Mouse (Mus musculus): ENCODE measurements around the gene Lrrn4cl. TPM values are rescaled to one million over a fixed set of nuclear protein-coding genes. Genes with fewer than 3 reads are reported as not detected.

Lrrn4cl gene
- 14.0 and 20.9 TPM in 2 replicates for polyA plus RNA-seq (2012; rRNA removed; ENCODE audit: low replicate concordance)

DNA sequence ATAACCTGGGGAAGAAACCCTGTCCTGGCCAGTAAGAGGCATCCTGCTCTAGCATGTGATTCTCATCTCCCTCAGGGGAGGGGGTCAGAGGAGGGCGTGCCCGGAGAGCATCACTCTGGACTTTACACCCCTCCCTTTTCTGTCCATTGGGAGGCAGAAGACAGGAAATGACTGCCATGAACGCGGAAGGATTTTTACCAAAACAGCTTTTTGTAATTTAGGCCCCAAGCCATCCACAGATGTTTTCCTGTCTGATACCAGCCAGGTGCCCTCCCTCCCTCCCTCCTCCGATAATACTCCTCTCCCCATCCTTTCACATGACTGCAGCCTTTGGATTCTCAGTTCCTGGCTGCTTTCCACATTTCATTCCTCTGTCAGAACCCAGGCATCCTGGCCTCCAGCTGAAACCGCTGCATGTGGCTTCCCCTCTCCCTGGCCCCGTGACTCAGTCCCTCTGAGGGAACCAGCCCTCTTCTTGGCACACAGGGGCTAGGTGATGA, at the start of gene Lrrn4cl:
TSS of gene Lrrn4cl (plus strand) at position 367 of the 500 bp plus-strand sequence.

DNA sequence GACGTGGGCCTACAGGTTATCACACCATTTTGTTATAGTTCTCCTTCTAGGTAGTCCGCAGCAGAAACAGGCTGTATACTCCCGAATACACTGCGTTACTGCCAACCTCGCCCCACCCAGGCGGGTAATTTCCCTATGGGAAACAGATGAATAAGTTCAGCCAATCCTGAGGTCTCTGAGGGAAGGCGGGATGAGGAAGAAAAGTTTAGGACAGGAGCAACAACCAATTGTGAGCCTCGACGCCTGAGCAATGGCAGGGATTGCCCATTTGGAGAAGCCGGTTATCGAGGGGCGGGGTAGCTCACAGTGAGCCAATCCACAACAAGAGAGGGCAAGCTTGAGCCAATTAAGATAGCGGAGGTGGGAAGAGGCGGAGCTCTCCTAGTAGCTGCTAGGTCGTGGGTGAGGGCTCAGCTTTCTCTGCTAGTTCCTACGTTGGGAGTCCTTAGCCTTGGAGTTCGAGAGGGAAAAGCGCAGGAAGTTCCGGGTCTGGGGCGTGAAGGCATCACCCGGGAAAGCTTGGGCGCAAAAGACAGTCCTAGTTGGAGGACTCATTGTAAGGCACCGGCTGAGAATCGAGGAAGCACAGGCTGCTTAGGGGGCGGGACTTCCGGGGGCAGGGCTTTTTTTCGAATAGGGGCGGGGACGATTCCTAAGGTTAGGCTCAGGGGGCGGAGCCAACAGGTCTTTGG, 48.3 kb upstream of the Lrrn4cl start, which contains the start of gene Zbtb3:
TSS of gene Zbtb3 (plus strand) at position 426 of the 692 bp plus-strand sequence.

DNA sequence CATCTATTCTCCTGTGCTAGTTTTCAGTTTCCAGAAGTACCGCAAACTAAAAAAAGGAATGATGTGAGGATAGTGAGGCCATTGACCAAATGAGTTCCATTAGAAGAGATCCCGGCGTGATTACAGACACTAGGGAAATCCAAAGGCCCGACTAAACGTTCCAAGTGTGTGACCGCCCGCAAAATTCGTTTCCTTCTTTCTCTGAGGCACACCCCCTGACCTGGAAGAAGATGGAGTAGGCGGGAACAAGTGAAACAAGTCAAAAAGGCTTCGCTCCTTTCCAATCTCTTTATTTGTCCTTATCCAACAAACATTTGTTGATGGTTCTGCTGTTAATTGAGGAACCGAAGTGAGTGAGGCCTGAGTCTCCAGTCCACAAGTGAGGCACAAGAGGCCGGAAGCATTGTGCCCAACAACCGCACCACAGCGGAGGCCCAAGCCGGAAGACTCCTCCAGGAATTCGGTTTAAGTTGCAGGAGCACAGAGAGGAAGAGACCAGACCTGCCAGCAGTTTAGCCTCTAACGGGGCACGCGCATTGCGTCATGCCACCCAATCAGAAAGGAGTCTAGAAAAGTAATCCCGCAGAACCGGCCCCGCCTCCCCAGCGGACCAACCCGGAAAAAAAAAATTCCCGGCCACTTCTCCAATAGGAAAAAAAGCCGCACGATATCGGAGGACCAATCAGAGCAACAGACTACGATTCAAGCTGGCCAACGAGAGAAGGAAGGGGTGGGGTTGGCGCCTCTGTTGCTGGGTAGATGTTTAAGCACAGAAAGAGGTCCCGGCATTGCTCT, 31.6 kb upstream of the Lrrn4cl start, which contains the start of gene Ttc9c:
TSS of gene Ttc9c (minus strand) at position 533 of the 795 bp plus-strand sequence.

DNA sequence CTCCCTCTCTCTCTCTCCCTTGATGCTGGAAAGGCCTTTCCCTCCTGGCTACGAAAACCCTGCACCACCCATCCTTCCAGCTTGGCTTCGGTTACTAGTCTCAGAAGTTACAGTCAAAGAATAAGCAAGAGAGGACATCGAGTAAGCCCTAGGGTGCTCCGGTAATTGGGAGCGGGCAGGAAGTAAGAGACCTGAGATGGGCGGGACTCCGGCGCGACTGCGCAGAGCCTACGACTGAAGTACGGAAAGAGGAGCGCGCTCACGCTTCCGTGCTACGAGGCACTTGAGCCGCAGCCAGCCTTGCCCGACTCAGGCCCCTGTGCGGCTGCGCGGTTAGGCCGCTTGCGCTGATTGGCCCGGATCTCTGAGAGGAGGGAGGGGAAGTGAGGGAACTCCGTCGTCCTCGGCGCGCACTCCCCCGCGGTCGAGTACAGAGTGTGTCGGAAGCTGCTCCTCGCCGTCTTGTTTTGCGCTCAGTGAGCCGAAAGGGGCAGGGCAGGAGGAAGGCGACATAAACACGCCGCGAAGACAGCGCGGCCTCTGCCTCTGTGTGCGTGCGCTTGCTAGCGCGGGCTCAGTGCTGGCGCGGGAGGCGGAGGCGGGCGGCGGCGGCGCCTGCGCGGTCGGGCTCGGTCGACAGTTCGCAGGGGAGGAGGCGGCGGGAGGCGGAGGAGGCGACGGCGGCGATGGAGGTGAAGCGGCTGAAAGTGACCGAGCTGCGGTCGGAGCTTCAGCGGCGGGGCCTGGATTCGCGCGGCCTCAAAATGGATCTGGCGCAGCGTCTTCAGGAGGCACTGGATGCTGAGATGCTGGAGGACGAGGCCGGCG, 30.8 kb upstream of the Lrrn4cl start, which contains the start of gene Hnrnpul2:
TSS of gene Hnrnpul2 (plus strand) at position 415 of the 828 bp plus-strand sequence.

DNA sequence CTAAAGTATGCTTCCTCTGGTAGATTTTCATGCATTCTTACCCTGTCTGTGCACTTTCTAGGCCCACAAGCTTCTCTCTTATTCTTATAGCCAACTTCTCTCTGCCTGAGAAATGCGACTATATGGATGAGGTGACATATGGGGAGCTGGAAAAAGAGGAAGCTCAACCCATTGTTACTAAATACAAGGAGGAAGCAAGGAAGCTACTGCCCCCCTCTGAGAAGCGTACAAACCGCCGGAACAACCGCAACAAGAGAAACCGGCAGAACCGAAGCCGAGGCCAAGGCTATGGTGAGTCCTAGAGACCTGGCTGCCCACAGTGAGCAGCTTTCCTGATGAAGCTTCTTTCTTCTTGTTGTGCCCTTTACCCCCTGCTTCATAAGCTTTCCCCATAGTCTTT, 20.9 kb upstream of the Lrrn4cl start, which contains the start of gene AC129217.1:
TSS of gene AC129217.1 (plus strand) at position 114 of the 400 bp plus-strand sequence.

DNA sequence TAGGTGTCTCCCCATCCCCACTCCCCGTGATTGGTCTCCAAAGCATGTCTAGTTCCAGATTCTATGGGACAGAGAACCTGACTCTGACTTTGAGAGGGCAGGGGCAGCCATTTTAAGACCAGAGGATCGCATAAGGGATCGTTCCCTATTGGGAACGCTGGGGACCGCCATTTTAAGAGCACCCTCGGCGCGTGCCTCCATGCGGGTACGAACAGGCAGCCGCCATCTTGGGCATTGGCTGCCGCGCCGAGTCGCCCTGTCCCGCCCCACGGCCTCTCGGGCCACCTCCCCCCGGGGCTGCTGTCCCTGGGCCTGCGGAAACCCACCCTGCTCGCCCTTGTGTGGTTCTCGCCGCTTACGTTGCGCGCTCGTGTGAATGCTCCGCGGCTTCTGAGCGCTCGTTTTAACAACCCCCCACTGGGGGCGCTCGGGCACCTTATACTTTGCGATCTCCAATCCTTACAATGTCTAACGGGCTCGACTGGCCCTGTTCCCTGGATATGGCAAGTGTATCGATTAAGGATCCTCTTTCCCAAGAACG, 13.2 kb upstream of the Lrrn4cl start, which contains the start of gene Bscl2:
TSS of gene Bscl2 (plus strand) at position 217 of the 541 bp plus-strand sequence.

DNA sequence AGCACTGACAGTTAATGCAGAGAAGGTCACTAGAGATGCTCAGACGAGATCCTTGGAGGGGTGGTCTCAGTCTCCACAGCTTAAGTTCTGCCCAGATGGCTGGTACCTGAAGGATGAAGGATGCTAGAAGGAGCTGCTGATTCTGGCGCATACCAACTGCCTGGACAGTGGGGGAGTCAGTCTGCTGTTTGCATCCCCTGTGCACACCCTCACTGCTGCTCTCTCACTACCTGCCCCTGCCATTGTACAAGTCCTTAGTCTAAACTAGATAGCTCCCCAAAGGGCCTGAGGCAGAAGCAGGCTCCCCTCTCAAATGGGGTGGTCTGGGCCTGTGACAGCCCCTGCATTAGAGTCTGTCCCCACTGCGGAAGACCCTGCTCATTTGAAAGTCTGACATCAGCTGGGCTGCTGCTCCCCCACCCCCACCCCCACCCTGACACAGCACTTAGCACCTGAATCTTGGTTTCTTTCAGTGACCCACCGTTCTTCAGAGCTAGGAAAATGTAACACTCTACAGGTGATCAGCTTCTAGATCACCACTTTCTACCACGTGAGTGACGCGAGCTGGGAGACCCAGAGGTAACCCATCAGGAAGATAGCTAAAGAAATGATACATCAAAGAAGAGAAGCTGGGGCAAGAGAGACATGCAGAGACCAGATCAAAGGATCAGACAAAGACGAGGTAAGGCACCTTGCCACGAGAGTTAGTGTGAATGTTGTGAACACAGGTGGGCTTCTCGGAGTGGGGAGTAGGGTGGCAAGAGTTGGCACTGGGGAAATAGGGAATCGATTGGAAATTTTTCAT, 11.3 kb upstream of the Lrrn4cl start, which contains the start of gene Gng3:
TSS of gene Gng3 (minus strand) at position 92 of the 805 bp plus-strand sequence.

DNA sequence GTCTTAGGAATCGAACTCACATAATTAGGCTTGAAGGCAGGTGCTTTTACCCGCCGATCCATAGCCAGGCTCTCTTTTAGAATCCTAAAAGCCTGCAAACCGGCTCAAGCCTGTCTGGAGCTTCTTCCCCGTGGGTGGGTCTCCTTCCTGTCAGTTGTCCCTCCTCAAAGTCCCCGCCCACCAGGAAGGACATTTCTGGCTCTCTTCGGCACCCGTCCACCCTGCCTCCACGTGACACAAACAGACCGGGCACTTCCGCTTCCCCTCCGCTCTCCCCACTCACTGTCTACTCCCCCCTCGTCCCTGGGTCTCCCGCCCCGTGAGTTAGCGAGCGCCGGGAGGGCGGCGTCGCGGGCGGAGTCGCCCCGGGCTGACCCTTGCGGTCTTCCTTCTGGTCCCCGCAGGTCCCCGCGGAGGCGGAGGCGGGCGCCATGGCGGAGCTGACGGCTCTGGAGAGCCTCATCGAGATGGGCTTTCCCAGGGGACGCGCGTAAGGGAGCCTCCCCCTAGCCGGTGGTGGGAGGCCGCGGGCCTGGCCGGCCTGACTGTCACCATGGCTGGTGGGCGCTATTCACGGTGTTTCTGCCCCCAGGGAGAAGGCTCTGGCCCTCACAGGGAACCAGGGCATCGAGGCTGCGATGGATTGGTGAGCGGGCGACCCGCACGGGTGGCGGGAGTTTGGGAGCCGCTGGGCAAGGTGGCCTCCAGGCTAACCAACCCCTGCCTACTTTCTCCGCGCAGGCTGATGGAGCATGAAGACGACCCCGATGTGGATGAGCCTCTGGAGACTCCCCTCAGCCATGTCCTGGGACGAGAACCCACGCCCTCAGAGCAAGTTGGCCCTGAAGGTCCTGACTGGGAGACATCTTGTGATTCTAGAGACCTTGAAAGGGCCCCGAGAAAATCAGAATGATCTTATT, 21.0 kb downstream of the Lrrn4cl start, which contains the start of gene Ubxn1:
TSS of gene Ubxn1 (plus strand) at position 230 of the 920 bp plus-strand sequence.

DNA sequence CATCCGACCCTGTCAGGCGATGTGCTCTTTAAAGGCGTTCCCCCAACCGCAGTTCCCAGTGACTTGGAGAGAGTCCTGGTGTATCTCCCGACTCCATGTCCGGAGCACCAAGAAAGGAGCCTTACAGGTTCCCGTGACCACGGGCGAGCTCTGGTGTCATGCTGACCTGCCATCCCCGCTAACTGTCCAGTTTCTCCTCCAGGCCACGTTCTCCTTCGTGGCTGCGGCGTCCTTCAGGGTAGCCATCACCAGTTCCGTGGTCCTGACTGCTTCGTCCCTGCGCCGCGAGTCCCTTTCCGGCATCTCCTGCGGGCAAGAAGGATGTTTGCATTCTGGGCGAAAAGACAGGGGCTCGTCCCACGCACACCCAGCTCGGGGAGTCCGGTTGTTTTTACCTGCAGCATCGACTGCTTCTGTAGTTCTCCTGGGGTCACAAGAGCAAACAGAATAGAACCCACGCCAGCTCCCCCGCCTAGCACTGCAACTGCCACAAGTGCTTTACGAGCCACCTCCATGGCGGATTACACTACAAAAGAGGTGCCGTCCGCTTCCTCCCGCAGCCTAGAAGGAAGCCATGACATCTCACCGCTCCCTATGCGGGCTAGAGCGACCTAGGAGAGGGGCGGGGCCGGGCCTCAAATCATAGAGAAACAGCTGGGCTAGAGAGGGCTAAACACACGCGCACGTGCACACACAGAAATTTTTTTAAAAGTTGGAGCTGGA, 29.9 kb downstream of the Lrrn4cl start, which contains the start of gene Uqcc3:
TSS of gene Uqcc3 (minus strand) at position 613 of the 723 bp plus-strand sequence.

DNA sequence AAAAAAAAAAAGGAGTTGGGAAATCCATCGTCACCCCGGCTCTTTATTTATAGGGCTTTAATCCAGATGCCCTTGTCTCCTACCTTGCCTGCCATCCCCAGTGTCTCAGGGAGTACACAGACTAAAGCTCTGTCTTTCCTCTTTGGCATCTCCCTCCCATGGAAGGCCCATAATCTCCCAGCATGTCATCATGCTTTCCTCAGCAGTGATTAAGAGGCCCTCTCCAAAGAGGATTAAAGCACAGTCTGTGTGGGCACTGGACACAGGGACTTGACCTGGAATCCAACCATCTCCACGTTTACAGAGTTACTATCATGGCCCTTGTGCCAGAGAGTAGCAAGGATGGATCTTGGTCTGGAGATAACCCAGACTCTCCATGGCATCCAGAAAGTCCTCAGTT, 33.0 kb downstream of the Lrrn4cl start, which contains the start of the genes Lbhd1 and Gm49403:
TSS of gene Lbhd1 (plus strand) at position 117 of the 400 bp plus-strand sequence.
TSS of gene Gm49403 (plus strand) at position 315 of the 400 bp plus-strand sequence.

DNA sequence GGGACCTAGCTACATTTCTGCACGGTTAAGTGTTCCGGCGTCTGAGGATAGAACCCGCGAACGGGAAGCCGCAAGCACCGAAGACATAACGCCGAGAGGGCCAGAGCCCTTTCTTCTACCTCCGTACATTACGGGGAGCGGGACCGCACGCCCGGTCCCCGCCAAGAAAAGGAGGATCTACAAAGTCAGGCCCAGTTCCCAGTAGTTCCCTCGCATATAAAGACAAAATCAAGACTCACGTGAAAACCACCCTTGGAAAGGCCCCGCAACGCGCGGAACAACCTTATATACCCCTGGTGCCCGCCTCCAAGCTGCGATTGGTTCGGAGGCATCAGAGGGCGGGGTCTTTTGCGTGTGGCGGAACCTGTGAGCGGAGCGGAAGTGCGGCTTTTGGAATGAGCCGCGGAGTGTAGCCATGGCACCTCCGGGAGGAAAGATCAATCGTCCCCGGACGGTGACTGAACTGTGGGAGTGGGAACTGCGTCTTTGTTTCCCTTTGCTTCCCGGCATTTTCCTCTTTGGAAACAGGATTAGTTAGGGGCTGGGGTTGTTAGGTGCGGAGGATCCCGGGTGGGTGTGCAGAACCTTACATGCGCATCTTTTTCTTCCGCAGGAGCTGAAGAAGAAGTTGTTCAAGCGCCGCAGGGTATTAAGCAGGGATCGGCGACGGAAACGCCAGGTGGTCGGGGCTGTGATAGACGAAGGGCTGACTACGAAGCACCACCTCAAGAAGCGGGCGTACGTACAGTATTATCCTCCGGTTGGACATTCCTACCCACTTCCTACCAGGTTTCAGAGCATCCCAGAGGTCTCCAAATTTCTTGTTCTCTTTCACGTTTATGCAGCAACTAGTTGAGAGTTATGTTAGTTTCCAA, 38.2 kb downstream of the Lrrn4cl start, which contains the start of the genes 1810009A15Rik and Gm49416:
TSS of gene 1810009A15Rik (plus strand) at position 343 of the 875 bp plus-strand sequence.
TSS of gene Gm49416 (plus strand) at position 416 of the 875 bp plus-strand sequence.

DNA sequence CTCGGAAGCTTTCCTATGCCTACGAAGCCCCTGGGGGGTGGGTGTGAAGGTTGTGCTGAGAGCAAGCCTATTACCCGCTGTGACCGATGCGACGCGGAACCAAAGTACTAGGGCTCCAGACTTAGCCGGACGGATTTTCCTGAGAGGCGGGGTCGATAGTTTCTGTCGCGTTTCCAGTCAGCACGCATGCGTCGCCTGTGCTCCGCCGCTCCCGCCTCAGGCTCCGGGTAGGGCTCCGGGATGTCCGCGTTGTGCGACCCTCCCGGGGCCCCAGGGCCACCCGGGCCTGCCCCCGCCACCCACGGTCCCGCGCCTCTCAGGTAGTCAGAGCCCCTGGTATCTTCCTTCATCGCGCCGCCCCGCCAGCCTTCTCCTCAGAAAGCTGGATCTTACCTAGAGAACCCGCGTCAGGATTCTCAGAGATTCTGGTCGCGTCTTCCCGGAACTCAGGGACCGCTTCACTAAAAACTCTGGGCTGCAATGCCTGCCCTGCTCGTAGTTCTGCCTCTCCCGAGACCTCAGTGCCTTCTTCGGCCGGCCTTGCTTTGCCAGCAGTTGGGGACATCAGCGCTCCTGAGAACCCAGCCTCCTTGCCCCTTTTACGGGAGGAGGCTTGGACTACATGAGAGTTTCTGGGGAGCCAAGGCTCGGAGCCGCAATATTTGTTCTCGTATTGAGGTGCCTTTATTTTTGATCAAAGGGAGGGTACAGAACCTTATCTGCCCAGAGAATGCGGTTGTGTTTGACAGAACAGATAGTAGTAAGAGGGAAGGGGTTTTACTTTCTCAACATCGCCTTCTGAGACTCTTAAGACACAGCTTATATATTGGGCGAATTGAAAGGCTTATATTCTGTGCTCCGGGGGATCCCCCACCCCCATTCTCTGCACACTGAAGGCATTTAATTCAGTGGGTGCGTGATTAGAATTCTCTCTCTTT, 42.5 kb downstream of the Lrrn4cl start, which contains the start of gene Ints5:
TSS of gene Ints5 (plus strand) at position 177 of the 938 bp plus-strand sequence.

DNA sequence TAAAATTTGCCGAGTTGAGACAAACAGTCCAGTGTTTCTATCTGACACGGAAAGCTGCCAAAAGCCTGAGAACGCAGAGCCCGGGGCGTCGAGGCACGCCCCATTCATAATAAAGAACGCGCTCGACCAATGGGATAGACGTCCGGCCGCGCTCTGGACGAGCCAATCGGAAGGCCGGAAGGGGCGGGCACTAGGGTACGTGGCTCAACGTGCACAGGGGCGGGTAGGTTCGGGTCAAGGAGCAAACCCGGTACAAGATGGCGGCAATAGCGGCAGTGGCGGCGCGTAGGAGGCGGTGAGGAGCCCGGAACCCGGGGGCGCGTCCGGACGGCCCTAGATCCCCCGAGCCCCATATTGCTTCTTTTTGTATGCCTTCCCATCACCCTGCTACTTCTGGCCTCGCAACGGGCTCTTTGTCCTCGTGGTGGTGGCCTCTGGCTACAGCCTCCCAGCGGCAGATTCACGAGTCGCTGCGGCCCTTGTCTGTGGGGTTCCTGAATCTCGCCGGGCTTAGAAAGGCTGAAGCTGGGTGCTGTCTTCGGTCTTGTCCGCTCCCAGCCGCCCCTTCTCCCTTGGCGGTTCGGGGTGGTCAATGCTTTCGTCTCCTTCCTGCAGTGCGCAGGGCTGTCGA, 47.4 kb downstream of the Lrrn4cl start, which contains the start of gene Ganab:
TSS of gene Ganab (plus strand) at position 207 of the 631 bp plus-strand sequence.

